Mouse (Mus musculus): ENCODE results near the gene Gm815. TPM values are rescaled to one million over a fixed set of nuclear protein-coding genes. Genes with fewer than 3 reads are reported as not detected.

Gene Gm815
- polyA plus RNA-seq, 1 experiment: not detected

- no peaks in the 10 kb centered on the region for H3K4me1 ChIP-seq (ENCODE audit: control insufficient read depth, insufficient read depth, low read length)
- TF ChIP-seq CTCF (IDR thresholded peaks at IDR 0.05; ENCODE audit: control insufficient read depth, insufficient read depth, insufficient replicate concordance, low read depth, low read length) (no peak), POLR2A (IDR thresholded peaks at IDR 0.05; ENCODE audit: control insufficient read depth, low read depth, low read length) (no peak)
- no peaks in the 10 kb centered on the region for H3K36me3 ChIP-seq (ENCODE audit: control insufficient read depth, insufficient read depth, low read length)
- H3K4me3 ChIP-seq (ENCODE audit: control insufficient read depth, low read depth, low read length): no peak overlapping the region
- no peak overlapping the region for H3K27ac ChIP-seq (ENCODE audit: control insufficient read depth, insufficient read depth, low read depth, low read length)
- no peaks in the 10 kb centered on the region for H3K27me3 ChIP-seq (ENCODE audit: control insufficient read depth, insufficient read depth, low read length)
These were observed 28.6 kb downstream of the Gm815 start for GRCm38 (mm10) chr19:26914245-26914644.

GRCm38 (mm10) chr19:26920816-26921215 is 35.1 kb downstream of the Gm815 start:
- no peak overlapping the region for H3K27ac ChIP-seq (ENCODE audit: control insufficient read depth, insufficient read depth, low read depth, low read length)
- TF ChIP-seq CTCF (IDR thresholded peaks at IDR 0.05; ENCODE audit: control insufficient read depth, insufficient read depth, insufficient replicate concordance, low read depth, low read length) (no peak), POLR2A (IDR thresholded peaks at IDR 0.05; ENCODE audit: control insufficient read depth, low read depth, low read length) (no peak)
- no peaks in the 10 kb centered on the region for H3K27me3 ChIP-seq (ENCODE audit: control insufficient read depth, insufficient read depth, low read length)

GRCm38 (mm10) chr19:26930295-26931283 is 44.9 kb downstream of the Gm815 start:
- TF ChIP-seq POLR2A (IDR thresholded peaks at IDR 0.05; ENCODE audit: control insufficient read depth, low read depth, low read length) (no peak), CTCF (IDR thresholded peaks at IDR 0.05; ENCODE audit: control insufficient read depth, insufficient read depth, insufficient replicate concordance, low read depth, low read length) (no peak)
- Histone ChIP-seq H3K27ac (ENCODE audit: control insufficient read depth, insufficient read depth, low read depth, low read length) (no peak overlapping the region), H3K36me3 (ENCODE audit: control insufficient read depth, insufficient read depth, low read length) (no peaks in the 10 kb centered on the region), H3K4me1 (ENCODE audit: control insufficient read depth, insufficient read depth, low read length) (no peaks in the 10 kb centered on the region), H3K4me3 (ENCODE audit: control insufficient read depth, low read depth, low read length) (no peak overlapping the region), H3K27me3 (ENCODE audit: control insufficient read depth, insufficient read depth, low read length) (no peaks in the 10 kb centered on the region)

More at GRCm38 (mm10) chr19:26920816-26921215, 35.1 kb downstream of the Gm815 start:
- no peaks in the 10 kb centered on the region for H3K4me1 ChIP-seq (ENCODE audit: control insufficient read depth, insufficient read depth, low read length)
- no peaks in the 10 kb centered on the region for H3K36me3 ChIP-seq (ENCODE audit: control insufficient read depth, insufficient read depth, low read length)
- no peak overlapping the region for H3K4me3 ChIP-seq (ENCODE audit: control insufficient read depth, low read depth, low read length)

GRCm38 (mm10) chr19:26934186-26934585 is 48.5 kb downstream of the Gm815 start:
- Histone ChIP-seq H3K4me1 (ENCODE audit: control insufficient read depth, insufficient read depth, low read length) (no peaks in the 10 kb centered on the region), H3K27me3 (ENCODE audit: control insufficient read depth, insufficient read depth, low read length) (no peaks in the 10 kb centered on the region), H3K4me3 (ENCODE audit: control insufficient read depth, low read depth, low read length) (no peak overlapping the region), H3K27ac (ENCODE audit: control insufficient read depth, insufficient read depth, low read depth, low read length) (no peak overlapping the region), H3K36me3 (ENCODE audit: control insufficient read depth, insufficient read depth, low read length) (no peaks in the 10 kb centered on the region)
- TF ChIP-seq CTCF (IDR thresholded peaks at IDR 0.05; ENCODE audit: control insufficient read depth, insufficient read depth, insufficient replicate concordance, low read depth, low read length) (no peak), POLR2A (IDR thresholded peaks at IDR 0.05; ENCODE audit: control insufficient read depth, low read depth, low read length) (no peak)

All from testis, adult 2 months (tissue).